Mouse (Mus musculus) c-Kit-negative CD71-positive TER-119-positive erythroid progenitor cells, embryonic 14.5 days (primary cell): ENCODE results near the gene Kcnq1.

ENCODE experiments used
- DNase-seq: peaks from one replicate; pipeline ENCODE4 v3.0.0-alpha.2; 2013; ENCODE audit warnings: low read depth, low spot score

The Kcnq1 gene

DNA sequence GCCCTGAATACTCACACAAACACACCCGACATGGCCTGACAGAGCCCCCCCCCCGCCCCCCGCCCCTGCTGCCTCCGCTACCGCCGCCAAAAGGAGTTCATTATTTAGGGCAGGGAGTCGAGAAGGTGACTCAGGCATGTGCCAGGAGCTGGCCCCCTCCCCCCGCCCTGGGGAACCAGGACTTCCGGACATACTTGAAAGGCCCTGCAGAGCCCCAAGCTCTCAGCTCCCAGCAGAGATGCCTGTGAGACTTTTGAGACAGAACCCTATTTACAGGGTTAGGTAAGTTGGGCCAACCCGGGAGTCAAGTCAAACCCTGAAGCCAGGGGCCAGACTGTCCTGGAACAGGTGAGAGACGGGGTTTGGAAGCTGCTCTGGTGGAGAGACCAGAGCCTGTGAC lies 355.8 kb downstream of the Kcnq1 start:
- DNase-seq: no peak

DNA sequence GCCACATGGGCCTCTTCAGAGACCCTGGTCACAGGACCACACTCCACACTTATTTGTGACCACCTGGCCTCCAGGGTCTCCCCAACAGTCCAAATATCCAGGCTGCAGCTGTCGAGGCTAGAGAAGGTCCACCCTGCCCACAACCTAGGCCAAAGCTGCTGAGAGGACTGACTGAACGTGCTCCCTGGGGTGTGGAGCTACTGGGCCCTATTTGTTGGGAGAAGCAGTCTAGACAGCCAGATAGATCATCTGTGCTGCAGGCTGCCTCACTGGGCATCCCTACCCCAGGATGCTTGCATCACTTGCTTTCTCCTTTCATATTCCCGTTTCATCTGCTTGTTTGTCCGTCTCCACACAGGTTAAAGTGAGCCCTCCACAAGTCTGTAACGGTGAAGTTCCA lies 356.4 kb downstream of the Kcnq1 start:
- DNase-seq: no peak

DNA sequence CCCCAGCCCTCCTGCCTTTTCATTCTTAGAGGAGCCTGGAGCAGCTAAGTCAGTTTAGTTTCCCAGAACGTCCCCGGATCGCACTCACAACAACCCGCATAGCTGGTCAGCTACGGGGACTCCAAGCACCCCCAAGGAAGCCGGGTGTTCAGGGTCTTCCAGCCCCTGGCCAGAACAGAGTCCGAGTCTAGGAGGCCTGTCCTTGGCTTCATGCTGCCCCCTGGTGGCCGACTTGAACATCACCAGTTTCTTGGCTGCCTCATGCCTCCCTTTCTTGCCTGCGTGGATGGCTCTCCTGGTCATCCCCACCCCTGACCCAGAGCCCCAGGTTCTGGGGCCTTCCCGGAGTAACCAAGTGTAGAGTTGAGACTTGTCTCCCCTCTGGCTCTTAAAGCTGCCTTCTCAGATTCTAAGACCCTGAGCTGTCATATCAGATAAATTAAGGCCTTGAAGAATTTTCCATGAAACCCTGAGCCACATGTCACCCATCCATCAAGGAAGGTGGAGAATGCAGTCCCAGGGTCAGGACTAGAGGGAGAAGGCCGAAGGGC lies 357.8 kb downstream of the Kcnq1 start:
- DNase-seq: peak; percentile 36

DNA sequence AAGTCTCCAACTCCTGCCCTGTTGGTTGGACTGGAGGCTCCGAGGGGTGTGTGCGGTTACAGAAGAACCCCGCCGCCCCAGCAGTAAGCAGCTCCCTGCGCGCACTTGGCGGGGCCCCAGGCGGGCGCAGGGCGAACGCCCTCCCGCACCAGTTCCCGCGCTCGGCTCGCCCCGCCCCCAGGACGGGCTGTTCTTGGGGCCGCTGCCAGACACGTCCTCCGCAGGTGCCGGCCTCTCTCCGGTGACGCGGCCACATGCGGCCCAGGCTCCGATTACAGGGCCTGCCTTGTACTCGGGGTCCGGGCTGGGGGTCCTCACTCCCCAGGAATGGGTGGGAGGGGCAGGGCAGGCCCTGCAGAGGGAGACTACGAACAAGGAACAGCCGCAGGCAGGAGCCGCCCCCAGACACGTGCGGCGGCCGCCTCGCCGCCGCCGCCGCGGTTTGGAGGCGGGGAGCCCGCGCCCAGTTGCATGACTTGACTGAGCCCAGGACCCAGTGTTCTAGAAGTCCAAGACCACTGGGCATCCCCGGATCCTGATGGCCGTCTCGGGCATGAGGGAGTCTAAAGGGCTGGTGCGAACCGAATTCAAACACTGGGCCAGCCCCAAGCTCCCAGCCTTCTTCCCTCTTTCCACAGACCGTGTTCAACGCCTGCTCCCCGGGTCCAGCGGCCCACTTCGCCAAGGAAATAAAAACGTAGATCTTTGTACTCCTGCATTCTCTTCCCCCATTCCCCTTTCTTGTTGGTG lies 358.8 kb downstream of the Kcnq1 start:
- no peak for DNase-seq

DNA sequence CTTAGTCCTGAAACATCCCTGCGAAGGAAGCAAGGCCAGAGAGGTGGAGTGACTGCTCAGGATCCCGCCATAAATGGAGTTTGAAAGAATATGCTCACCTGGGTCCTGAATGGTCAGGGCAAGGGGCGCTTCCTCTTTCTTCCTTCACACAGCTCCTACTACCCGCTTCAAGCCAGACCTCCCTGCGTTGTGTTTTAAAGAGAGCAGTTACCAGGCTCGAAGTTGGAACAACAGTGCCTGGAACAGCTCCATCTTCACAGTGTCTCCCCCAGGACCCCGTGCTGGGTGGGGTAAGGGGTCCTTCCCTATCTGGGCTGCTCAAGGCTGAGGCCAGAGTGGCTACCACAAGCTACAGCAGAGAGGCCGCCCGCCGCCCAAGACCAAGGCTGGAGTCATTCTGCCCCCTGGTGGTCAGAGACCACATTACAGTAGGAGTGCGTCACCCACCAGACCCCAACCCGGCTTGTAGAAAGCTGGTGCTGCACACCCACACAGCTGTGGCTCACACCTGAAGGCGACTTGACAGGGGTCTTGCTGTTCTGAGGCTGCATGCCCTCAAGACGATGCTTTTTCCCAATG lies 360.0 kb downstream of the Kcnq1 start:
- peak; percentile 25 for DNase-seq

DNA sequence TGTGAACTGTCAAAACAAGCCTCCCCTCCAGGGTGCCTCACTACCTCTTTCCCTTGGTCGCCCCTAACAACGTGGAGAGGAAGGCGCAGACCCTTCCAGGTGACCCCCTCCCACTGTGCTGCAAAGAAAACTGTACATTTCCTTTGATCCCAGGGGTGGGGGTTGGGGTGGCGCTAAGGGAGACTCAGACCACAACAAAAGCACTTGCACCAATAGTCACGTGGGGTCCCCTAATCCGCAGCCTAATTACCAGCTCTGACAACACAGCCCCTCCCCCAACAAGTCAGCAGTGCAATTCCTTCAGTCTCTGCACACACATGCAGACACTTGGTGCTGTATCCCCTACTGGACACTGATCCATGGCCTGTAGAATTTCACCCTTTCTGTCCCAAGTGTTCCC lies 361.6 kb downstream of the Kcnq1 start:
- DNase-seq: no peak

DNA sequence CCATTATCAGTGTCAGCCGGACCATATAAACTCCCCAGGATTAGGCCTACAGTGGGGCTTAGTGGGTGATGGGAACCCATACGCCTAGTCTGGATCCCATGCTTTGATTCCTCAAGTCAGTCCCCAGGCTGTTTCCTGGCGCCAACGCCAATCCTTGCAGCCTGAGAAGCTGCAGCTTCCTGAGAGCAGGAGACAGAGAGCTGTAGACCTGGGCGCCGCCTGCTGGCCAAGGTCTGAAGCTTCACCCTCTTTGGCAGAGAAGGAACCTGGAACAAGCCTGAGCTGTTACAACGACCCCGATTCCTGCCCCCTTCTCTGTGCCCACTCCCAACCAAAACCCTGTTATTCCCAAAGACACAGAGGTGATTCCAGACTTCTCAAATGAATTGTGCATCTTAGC lies 363.8 kb downstream of the Kcnq1 start:
- DNase-seq: no peak

DNA sequence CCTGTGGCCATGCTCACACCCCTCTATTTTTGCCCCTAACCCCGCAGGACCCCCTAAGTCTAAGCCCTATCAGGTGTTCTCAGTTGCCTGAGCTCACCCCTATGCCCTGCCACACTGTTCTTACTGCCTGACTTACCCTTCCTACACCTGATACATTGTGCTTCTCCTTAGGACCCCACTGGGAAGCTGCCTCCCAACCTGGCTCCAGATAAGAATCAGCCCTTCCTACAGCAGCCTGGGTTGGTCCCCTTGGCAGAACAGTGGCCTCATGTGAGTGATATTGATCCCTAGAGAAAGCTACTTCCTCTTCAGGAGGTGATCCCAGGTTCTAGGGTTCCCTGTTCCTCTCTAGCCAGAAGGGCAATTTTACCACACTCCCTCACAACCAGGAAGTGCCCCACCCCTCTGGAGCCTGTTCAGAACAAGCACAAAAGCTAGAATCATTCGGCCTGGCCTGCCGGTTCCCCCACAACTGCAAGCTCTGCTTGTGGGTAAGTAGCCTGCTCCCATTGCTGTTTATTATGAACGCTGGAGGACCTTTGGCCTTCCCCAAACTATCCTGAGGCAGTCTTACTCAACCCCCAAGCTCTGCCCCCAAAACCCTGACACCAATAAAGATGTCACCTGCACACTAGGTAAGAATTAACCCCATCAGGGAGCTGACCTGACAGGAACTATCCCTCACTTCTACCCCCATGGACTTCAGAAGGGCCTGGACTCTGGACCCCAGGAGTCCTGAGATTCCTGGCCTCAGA lies 367.4 kb downstream of the Kcnq1 start, which contains the start of gene Slc22a18:
Gene Slc22a18 (plus strand): TSS at position 390 of the 755 bp plus-strand sequence.
- DNase-seq: no peak

DNA sequence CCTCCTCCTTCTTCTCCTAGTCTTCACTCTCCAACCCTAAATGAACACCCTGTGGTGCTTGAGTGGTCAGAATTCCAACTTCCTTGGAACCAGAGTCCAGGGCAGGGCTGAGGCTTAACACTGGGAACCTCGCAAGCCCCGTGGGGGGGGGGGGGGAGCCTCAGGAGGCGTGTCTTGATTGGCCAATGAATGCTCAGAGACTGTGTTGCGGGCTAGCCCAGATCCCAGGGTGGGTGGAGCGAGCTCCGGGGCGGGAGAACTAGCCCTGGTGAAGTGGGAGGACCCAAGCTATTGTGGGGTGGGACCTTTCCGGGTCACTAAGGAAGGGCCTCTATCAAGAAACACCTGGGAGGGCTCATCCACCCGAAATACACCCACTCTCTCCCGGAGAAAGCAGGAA lies 368.6 kb downstream of the Kcnq1 start:
- DNase-seq: no peak

DNA sequence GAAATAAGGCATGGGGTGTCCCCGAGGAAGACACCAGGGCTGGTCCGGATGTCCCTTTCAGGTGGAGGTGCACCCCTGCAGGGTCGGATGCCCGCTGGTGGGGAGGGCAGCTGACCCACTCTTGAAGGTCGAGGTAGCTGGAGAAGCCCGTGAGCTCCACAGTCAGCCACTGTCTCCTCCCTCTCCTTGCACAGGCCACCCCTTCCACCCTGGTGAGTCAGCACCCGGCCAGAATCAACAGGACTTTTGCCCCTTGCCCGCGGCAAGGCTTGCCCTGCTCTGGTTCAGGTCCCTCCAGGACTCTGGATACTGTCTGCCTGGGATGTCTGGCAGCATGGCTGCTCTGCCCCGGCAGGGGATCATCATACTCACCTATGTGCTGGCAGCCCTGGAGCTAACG lies 369.7 kb downstream of the Kcnq1 start:
- DNase-seq: no peak
